Mouse (Mus musculus) ES-E14 (cell line): ENCODE results near the gene Vangl1.
A peak's percentile ranks its signal among the peaks of the same experiment; 100 is the strongest.

Experiments used
- CHD2 ChIP-seq: IDR thresholded peaks from 2 replicates; pipeline ENCODE4 v1.6.1; 2014; ENCODE audit warnings: mild to moderate bottlenecking, low read depth, low read length, inconsistent platforms
- HCFC1 ChIP-seq: IDR thresholded peaks from 2 replicates; pipeline ENCODE4 v1.6.1; 2012; ENCODE audit warnings: low read length, inconsistent platforms, borderline replicate concordance; ENCODE audit not compliant: insufficient read depth
- MAFK ChIP-seq: IDR thresholded peaks from 2 replicates; pipeline ENCODE4 v1.6.1; 2014; ENCODE audit warnings: mild to moderate bottlenecking, low read depth, low read length, inconsistent platforms; ENCODE audit not compliant: insufficient read depth
- ZC3H11A ChIP-seq: IDR thresholded peaks from 2 replicates; pipeline ENCODE4 v1.6.1; 2012; ENCODE audit warnings: low read depth, mild to moderate bottlenecking, inconsistent platforms, low read length, borderline replicate concordance
- ZNF384 ChIP-seq: IDR thresholded peaks from 2 replicates; pipeline ENCODE4 v1.6.1; 2012; ENCODE audit warnings: low read depth, low read length, inconsistent platforms

DNA sequence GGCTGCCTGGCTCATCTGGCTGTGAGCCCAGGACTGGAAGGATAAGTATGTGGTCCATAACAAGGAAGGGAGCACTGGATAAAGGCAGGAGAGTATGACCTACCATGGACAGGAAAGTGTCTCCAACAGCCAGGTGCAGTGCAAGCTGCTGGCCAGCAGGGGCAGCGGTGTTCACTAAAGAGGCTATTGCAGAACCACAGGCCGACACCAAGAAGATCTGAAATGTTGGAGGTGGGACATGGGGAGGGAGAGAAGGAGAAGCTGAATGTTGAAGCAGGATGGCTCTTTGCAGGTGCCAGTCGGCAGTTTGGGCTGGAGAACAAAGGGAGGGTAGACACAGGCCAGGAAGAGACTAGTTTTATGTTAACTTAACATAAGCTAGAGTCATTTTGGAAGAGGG, 6.3 kb upstream of the Vangl1 start:
- TF ChIP-seq MAFK (no peak), ZNF384 (no peak), HCFC1 (no peak), CHD2 (no peak), ZC3H11A (peak; percentile 16; the same call in 1 of the 2 replicates)
